Comparison of ENCODE assay signal across 32 mouse cellular contexts in genomic region chr4:21745723-21746122, GRCm38 (mm10). TPM values are rescaled to one million over a fixed set of nuclear protein-coding genes. Genes with fewer than 3 reads are reported as not detected.
"Had no signal": no experiment of that assay in that cellular context is flagged by ENCODE, and none has a peak within 500 bp of the region (broad histone marks: within the 10 kb centered on the region; RNA-seq: fewer than 3 reads in every experiment).

No protein-coding gene starts in this region.

- H3K27ac ChIP-seq: layer of hippocampus, adult 2 months; limb, embryonic 12.5 days; limb, embryonic 15.5 days; liver, embryonic 12.5 days; liver, embryonic 15.5 days; lung, embryonic 15.5 days; midbrain, embryonic 12.5 days; midbrain, embryonic 15.5 days; neural tube, embryonic 12.5 days; neural tube, embryonic 15.5 days; stomach, postnatal 0 days had no signal

- H3K27me3 ChIP-seq: limb, embryonic 12.5 days; limb, embryonic 15.5 days; liver, embryonic 12.5 days; liver, embryonic 15.5 days; lung, embryonic 15.5 days; midbrain, embryonic 12.5 days; midbrain, embryonic 15.5 days; neural tube, embryonic 12.5 days; neural tube, embryonic 15.5 days had no signal

- H3K9ac ChIP-seq: limb, embryonic 12.5 days; limb, embryonic 15.5 days; liver, embryonic 12.5 days; liver, embryonic 15.5 days; lung, embryonic 15.5 days; midbrain, embryonic 12.5 days; midbrain, embryonic 15.5 days; neural tube, embryonic 12.5 days; neural tube, embryonic 15.5 days had no signal

- DNase-seq: kidney, adult 11 months; kidney, adult 9 months; kidney, postnatal 14 days; layer of hippocampus, adult 9-11 months; left cerebral cortex, postnatal 4 days; lung, adult 18-20 months; lung, postnatal 4 days; right cerebral cortex, adult 18-20 months; right cerebral cortex, postnatal 14 days; right cerebral cortex, postnatal 4 days; thymus, adult 2 months; thymus, postnatal 14 days; thymus, postnatal 4 days had no signal

- H3K4me3 ChIP-seq: layer of hippocampus, adult 2 months; limb, embryonic 12.5 days; limb, embryonic 15.5 days; liver, embryonic 12.5 days; liver, embryonic 15.5 days; lung, embryonic 15.5 days; midbrain, embryonic 12.5 days; midbrain, embryonic 15.5 days; neural tube, embryonic 12.5 days; neural tube, embryonic 15.5 days had no signal

- ATAC-seq: liver, embryonic 12.5 days; midbrain, embryonic 15.5 days had no signal

- H3K4me2 ChIP-seq: limb, embryonic 12.5 days; limb, embryonic 15.5 days; liver, embryonic 12.5 days; liver, embryonic 15.5 days; lung, embryonic 15.5 days; midbrain, embryonic 12.5 days; midbrain, embryonic 15.5 days; neural tube, embryonic 12.5 days; neural tube, embryonic 15.5 days had no signal

- H3K9me3 ChIP-seq: limb, embryonic 12.5 days; limb, embryonic 15.5 days; liver, embryonic 12.5 days; liver, embryonic 15.5 days; lung, embryonic 15.5 days; midbrain, embryonic 12.5 days; midbrain, embryonic 15.5 days; neural tube, embryonic 12.5 days; neural tube, embryonic 15.5 days had no signal

- H3K4me1 ChIP-seq: limb, embryonic 12.5 days; limb, embryonic 15.5 days; liver, embryonic 12.5 days; liver, embryonic 15.5 days; lung, embryonic 15.5 days; midbrain, embryonic 12.5 days; midbrain, embryonic 15.5 days; neural tube, embryonic 12.5 days; neural tube, embryonic 15.5 days had no signal

RNA-seq across cellular contexts. Expression of gene Prdm13, which starts 60.0 kb away (rescaled TPM):
- total RNA-seq: layer of hippocampus, adult 2 months; layer of hippocampus, postnatal 25 days; left cerebral cortex, adult 18-20 months; left cerebral cortex, postnatal 14 days; left cerebral cortex, postnatal 4 days; megakaryocyte progenitor cell, adult 5-6 weeks; megakaryocyte-erythroid progenitor cell, adult 5-6 weeks had no signal
- polyA plus RNA-seq: kidney, embryonic 16.5 days; large intestine, adult 2 months; limb, embryonic 12.5 days; limb, embryonic 15.5 days; liver, embryonic 12.5 days; liver, embryonic 15.5 days; lung, embryonic 15.5 days; stomach, embryonic 14.5 days; stomach, postnatal 0 days; thymus, adult 2 months had no signal
